Mouse (Mus musculus) liver (tissue): ENCODE results near the gene Apoc2.

ENCODE experiments used
- DNase-seq: peaks from one replicate; pipeline ENCODE4 v3.0.0-alpha.2; 2020; ENCODE audit warnings: mixed read lengths

Gene Apoc2

DNA sequence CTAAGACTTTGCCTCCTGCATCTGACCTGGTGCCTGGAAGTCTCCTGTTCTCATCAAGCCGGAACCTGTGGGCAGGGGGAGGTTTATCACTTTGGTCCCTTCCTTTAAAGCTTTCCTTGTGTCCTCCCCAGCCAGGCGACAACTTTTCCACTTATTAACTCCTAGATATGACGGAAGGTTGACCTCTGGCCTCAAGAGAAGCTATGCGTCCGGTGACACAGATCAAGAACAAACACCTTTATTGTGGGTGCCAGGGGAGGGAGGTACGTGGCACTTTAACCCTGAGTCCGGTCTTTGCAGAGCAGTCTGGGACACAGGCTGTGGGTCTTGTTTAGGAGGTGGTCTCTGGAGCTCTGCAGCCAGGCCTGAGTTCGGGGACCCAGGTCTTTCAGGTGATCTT lies at the start of gene Apoc2:
Gene Apoc2, minus strand, starts transcription at position 70 of the 400 bp plus-strand sequence.
- no peak for DNase-seq

DNA sequence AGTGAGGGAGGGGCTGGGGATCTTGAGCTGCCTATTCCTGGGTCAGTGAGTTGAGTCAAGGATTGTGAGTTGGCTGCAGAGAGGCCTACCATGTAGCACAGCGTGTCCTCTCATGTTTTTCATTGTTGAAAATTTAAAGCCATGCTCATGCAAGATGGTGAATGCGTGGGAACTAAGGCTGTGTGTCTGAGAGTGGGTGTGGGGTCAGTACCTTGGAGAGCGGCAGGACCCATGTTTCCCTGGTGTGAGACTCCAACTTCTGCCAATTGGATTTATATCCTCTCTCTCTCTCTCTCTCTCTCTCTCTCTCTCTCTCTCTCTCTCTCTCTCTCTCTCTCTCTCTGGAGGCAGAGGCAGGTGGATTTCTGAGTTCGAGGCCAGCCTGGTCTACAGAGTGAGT lies 48.8 kb upstream of the Apoc2 start:
- no peak for DNase-seq

- DNase-seq: no peak
Measured at GRCm38 (mm10) chr7:19724167-19724566, 46.4 kb upstream of the Apoc2 start.

- DNase-seq: no peak
Measured at GRCm38 (mm10) chr7:19722754-19723195, 45.0 kb upstream of the Apoc2 start.

DNA sequence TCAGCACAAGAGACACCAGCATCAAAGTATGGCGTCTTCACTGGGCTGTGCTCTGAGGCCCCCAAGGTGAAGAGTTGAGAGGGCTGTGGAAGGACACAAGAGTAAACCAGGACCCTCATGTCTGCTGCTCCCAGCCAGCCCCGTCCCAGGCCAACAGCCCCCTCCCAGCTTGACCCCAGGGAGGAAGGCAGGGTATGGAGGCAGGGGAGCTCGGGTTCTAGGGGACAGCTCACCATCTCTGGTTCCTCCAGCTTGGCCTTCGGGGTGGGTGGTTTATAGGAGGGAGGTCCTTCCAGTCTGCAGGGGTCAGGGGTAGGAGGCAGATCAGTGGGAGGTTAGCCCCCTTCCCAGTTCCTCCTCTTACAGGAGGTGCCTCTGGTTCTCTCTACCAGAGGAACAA lies 41.5 kb upstream of the Apoc2 start:
- no peak for DNase-seq

DNA sequence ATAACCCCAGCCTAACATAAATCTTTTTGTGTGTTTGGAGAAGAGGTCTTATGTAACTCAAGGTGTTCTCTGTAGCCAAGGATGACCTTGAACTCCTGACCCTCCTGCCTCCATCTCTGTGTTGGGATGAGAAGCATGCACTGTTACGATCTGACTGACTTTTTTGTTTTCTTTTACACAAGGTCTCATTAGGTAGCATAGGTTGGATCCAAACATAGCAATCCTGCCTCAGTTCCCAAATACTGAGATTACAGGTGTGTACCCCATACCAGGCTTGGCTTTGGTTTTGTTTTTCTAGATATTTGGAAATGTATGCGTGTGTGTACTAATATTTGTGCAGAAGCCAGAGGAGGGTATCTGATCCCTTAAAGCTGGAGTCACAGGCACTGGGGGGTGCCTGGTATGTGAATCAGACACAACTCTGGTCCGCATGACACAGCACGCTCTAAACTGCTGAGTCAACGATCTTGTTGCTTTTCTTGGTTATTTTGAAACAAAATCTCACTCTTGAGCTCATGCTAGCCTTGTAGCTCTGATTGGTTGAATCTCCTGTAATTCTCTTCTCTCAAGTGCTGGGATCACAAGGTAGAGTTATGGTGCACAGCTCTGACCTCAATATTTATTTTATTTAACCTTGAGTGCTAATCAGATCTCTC lies 40.7 kb upstream of the Apoc2 start:
- no peak for DNase-seq

DNA sequence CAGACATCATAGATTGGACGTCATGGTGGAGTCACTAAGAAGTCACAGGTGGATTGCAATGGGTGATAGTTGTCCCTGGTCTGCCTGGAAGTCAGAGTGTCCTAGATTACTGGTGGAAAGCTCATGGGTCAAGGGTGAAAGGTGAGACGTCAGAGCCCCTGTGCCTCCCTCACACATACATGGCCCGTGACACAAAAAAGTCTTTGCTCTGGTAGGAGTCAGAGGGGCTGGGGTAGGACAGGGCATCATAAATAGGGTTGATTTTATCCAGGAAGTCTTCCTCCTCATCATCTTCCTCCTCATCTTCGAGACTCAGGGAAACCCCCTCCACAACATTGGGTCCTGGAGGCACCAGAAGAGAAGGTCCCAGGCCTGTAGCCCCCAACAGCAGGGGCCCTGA lies 39.6 kb upstream of the Apoc2 start:
- DNase-seq: no peak

GRCm38 (mm10) chr7:19716822-19717221 lies 39.1 kb upstream of the Apoc2 start:
- no peak for DNase-seq

GRCm38 (mm10) chr7:19716055-19716682 lies 38.4 kb upstream of the Apoc2 start:
- DNase-seq: no peak

DNA sequence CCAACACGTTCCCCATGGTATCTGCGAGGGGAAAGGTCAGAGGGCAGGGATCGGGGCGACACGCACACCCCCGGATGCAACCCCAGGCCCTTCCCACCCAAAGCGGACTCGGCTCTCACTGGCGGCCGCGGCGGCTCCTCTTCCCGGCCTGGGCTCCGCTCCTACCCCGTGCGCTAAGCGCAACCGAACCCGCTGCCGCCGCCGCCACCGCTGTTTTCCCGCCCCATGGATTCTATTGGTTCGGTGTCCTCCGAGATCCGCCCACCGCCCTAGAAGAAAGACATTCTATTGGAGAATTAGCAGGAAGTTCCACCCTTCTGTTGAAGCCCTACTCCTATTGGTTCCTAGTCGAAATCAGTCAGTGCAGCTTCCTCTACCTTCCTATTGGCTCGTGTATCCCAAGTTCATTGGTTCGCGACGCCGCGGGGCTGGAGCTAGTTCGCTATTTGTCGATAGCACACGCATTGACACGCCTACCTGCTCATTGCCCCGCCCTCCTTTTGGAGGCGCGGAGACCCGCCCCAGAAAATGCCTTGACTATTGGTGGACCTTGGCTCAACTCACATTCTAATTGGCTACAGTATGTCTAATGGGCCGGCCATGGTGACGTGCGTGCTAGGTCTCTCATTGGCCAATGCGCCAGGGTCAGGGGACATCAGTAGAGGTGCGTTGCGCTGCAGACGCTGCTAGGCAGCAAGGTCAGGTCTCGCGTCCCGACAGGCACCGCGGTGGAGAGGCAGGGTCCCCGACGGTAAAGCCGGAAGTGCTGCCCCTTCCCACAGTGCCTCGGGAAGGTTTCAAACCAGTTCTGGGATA lies 37.7 kb upstream of the Apoc2 start, which contains the start of gene Tomm40:
Gene Tomm40, minus strand, starts transcription at position 200 of the 816 bp plus-strand sequence.
- peak; percentile 99 for DNase-seq

GRCm38 (mm10) chr7:19714836-19715235 lies 37.1 kb upstream of the Apoc2 start:
- no peak for DNase-seq

- no peak for DNase-seq
Measured at GRCm38 (mm10) chr7:19713598-19713997, 35.9 kb upstream of the Apoc2 start.

DNA sequence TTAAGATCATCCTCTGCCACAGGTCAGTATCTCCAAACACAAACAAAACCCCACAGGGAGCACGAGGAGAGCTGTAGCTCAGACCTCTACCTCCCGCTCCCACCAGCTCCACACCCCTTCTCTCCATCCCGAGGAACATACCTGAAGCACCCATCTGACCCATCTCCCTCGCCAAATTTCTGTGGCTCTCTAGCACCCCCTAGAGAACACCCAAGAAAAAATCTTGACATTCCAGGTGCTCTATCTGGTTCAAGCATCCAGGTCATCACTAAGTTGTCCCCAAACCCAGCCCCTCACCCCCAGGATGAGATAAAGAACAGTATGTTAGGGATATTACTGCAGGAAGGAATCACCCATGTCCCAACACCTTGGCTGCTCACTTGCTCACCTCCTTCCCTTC lies 35.5 kb upstream of the Apoc2 start:
- DNase-seq: no peak

- DNase-seq: no peak
Measured at GRCm38 (mm10) chr7:19712414-19712813, 34.7 kb upstream of the Apoc2 start.

DNA sequence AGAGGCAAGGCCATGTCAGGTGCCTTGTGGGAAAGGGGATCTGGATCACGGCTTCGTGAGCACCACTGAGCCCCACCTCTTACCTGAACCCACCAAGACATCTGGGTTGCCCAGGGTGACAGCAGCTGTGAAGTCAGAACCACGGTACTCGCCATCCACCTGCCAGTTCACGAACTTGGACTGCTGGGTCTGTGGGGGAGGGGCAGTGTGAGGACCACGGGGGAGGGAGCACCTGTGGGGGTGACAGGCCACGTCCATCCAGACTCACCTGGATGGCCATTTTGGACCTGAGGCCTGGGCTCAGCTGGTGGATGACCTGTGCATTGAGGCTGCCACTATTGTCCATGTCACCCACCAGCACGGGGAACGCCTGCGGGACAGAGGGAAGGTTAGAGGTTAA lies 32.9 kb upstream of the Apoc2 start:
- no peak for DNase-seq

- DNase-seq: no peak
Measured at GRCm38 (mm10) chr7:19705271-19705670, 27.5 kb upstream of the Apoc2 start.

DNA sequence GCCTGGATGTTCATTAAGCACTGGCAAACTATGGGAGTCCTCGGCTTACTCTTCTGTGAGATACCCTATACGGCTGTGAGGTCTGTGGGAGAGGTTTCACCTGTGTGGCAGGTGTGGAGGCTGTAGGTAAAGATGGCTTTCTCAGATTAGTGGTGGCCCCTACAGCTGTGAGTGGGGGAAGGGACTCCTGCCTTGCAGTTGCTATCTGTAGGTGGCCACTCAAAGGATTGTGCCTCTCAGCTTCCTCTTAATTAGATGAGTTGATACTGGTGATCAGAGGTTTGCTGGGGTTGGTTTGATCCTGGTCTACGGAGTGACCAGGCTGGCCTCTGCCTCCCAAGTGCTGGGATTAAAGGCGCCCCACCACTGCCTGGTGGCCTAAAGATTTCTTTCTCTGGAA lies 26.7 kb upstream of the Apoc2 start:
- DNase-seq: no peak

DNA sequence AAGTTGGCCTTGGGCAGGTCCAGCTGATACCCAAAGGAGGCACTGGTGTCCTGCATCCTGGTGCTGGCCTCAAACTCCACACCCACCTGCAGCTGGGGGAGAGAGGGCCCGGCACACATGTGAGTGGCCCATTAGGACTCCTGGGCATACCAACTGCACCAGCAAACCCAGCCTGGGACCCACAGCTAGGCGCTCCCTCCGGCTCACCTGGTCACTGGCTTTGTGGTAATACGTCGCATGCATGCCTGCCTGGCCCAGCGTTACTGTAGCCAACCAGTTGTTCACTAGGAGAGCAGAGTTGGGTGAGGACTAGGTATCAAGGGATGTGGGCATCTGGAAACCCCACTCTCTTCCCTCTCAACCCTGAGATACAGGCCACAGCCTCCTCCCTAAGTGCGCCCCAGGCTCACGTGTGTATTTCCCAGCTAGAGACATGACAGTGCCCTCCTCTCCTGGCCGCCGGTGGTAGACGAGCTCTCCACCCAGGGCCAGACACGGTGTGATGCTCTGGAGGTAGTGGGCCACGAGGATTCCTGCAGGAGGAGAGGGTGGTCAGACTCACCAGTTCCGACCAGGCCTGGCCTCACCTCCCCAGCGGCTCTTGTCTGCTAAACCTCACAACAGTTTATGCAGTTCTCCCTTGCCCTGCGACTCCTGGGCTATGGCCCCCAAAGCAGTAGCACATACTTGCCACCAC lies 25.3 kb upstream of the Apoc2 start:
- DNase-seq: no peak

- peak; percentile 80 for DNase-seq
Measured at GRCm38 (mm10) chr7:19701069-19701761, 23.5 kb upstream of the Apoc2 start.

- no peak for DNase-seq
Measured at GRCm38 (mm10) chr7:19700299-19701068, 22.7 kb upstream of the Apoc2 start.

DNA sequence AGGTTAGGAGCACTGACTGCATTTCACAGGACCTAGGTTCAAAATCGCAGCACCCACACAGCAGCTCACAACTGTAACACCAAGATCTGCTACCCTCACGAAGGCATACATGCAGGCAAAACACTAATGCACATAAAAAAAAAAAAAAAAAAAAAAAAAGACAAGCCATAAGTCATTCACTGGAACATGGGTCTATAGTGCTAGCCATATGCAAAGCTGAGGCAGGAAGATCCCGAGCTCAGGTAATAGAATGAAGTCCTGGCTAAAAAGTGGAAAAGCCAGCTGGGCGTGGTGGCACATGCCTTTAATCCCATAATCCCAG lies 22.0 kb upstream of the Apoc2 start:
- DNase-seq: no peak
